Mouse (Mus musculus): ENCODE results near the gene Gls2. TPM values are rescaled to one million over a fixed set of nuclear protein-coding genes. Genes with fewer than 3 reads are reported as not detected.

The Gls2 gene
- polyA plus RNA-seq, 1 experiment: 1.1 TPM

GRCm38 (mm10) chr10:128225064-128225463 lies 30.8 kb downstream of the Gls2 start:
- Histone ChIP-seq H3ac (ENCODE audit: control insufficient read depth, insufficient read length) (no peak overlapping the region), H3K79me2 (ENCODE audit: control insufficient read depth, insufficient read depth) (no peaks in the 10 kb centered on the region), H3K4me3 (no peak overlapping the region), H3K27me3 (ENCODE audit: control insufficient read depth, insufficient read depth, insufficient read length) (no peaks in the 10 kb centered on the region), H3K4me2 (ENCODE audit: low read depth) (no peak overlapping the region), H3K36me3 (ENCODE audit: control insufficient read depth, insufficient read depth) (no peaks in the 10 kb centered on the region)
- TF ChIP-seq SRF (IDR thresholded peaks at IDR 0.05; ENCODE audit: control insufficient read depth, insufficient read length, low read depth) (no peak), MYOG (IDR thresholded peaks at IDR 0.05; ENCODE audit: control insufficient read depth in 1 of 3, insufficient read depth in 1 of 3, insufficient read length in 2 of 3, low read depth in 2 of 3) (no peak), REST (IDR thresholded peaks at IDR 0.05; ENCODE audit: insufficient read depth, insufficient read length) (no peak), E2F4 (IDR thresholded peaks at IDR 0.05; ENCODE audit: insufficient read depth) (no peak), POLR2A (IDR thresholded peaks at IDR 0.05; ENCODE audit: insufficient read length, low read depth) (no peak), USF1 (IDR thresholded peaks at IDR 0.05; ENCODE audit: low read depth) (no peak)

- TF ChIP-seq CEBPB (IDR thresholded peaks at IDR 0.05; ENCODE audit: insufficient read depth, poor library complexity, severe bottlenecking) (no peak), TCF3 (IDR thresholded peaks at IDR 0.05; ENCODE audit: insufficient read length, low read depth) (no peak), USF1 (IDR thresholded peaks at IDR 0.05; ENCODE audit: low read depth) (no peak), REST (IDR thresholded peaks at IDR 0.05; ENCODE audit: insufficient read depth, insufficient read length) (no peak), TCF12 (IDR thresholded peaks at IDR 0.05; ENCODE audit: insufficient read depth, poor library complexity, severe bottlenecking) (no peak), E2F4 (IDR thresholded peaks at IDR 0.05; ENCODE audit: insufficient read depth) (no peak), SRF (IDR thresholded peaks at IDR 0.05; ENCODE audit: control insufficient read depth, insufficient read length, low read depth) (no peak), MAX (IDR thresholded peaks at IDR 0.05; ENCODE audit: low read depth) (no peak), POLR2A (IDR thresholded peaks at IDR 0.05; ENCODE audit: insufficient read length, low read depth) (no peak), MYOG (IDR thresholded peaks at IDR 0.05; ENCODE audit: control insufficient read depth in 1 of 3, insufficient read depth in 1 of 3, insufficient read length in 2 of 3, low read depth in 2 of 3) (no peak), POLR2AphosphoS2 (IDR thresholded peaks at IDR 0.05; ENCODE audit: insufficient read length, low read depth) (no peak), MYOD1 (IDR thresholded peaks at IDR 0.05; ENCODE audit: control insufficient read depth in 1 of 3, insufficient read length in 2 of 3, low read depth in 2 of 3) (no peak)
- no peak within 1 kb of the TSS for H3ac ChIP-seq (ENCODE audit: control insufficient read depth, insufficient read length)
- no peak within 1 kb of the TSS for H3K4me3 ChIP-seq
- no peaks in the 10 kb centered on the region for H3K27me3 ChIP-seq (ENCODE audit: control insufficient read depth, insufficient read depth, insufficient read length)
- no peaks in the 10 kb centered on the region for H3K36me3 ChIP-seq (ENCODE audit: control insufficient read depth, insufficient read depth)
- H3K4me2 ChIP-seq (ENCODE audit: low read depth): no peak within 1 kb of the TSS
- H3K79me2 ChIP-seq (ENCODE audit: control insufficient read depth, insufficient read depth): no peaks in the 10 kb centered on the region
Observed at GRCm38 (mm10) chr10:128225538-128225937, 31.3 kb downstream of the Gls2 start, which contains the start of gene Mip. Mip (plus strand) TSS chr10:128225838.

- no peak overlapping the region for H3K4me3 ChIP-seq
- H3K27me3 ChIP-seq (ENCODE audit: control insufficient read depth, insufficient read depth, insufficient read length): no peaks in the 10 kb centered on the region
- H3ac ChIP-seq (ENCODE audit: control insufficient read depth, insufficient read length): no peak overlapping the region
- H3K4me2 ChIP-seq (ENCODE audit: low read depth): no peak overlapping the region
- TF ChIP-seq USF1 (IDR thresholded peaks at IDR 0.05; ENCODE audit: low read depth): no peak
- TF ChIP-seq POLR2A (IDR thresholded peaks at IDR 0.05; ENCODE audit: insufficient read length, low read depth): no peak
- no peak for TF ChIP-seq E2F4 (IDR thresholded peaks at IDR 0.05; ENCODE audit: insufficient read depth)
- TF ChIP-seq MAX (IDR thresholded peaks at IDR 0.05; ENCODE audit: low read depth): no peak
- no peak for TF ChIP-seq CEBPB (IDR thresholded peaks at IDR 0.05; ENCODE audit: insufficient read depth, poor library complexity, severe bottlenecking)
- TF ChIP-seq SRF (IDR thresholded peaks at IDR 0.05; ENCODE audit: control insufficient read depth, insufficient read length, low read depth): no peak
- no peak for TF ChIP-seq MYOG (IDR thresholded peaks at IDR 0.05; ENCODE audit: control insufficient read depth in 1 of 3, insufficient read depth in 1 of 3, insufficient read length in 2 of 3, low read depth in 2 of 3)
- no peak for TF ChIP-seq REST (IDR thresholded peaks at IDR 0.05; ENCODE audit: insufficient read depth, insufficient read length)
- no peak for TF ChIP-seq TCF3 (IDR thresholded peaks at IDR 0.05; ENCODE audit: insufficient read length, low read depth)
- TF ChIP-seq POLR2AphosphoS2 (IDR thresholded peaks at IDR 0.05; ENCODE audit: insufficient read length, low read depth): no peak
- TF ChIP-seq TCF12 (IDR thresholded peaks at IDR 0.05; ENCODE audit: insufficient read depth, poor library complexity, severe bottlenecking): no peak
- TF ChIP-seq MYOD1 (IDR thresholded peaks at IDR 0.05; ENCODE audit: control insufficient read depth in 1 of 3, insufficient read length in 2 of 3, low read depth in 2 of 3): no peak
- H3K36me3 ChIP-seq (ENCODE audit: control insufficient read depth, insufficient read depth): no peaks in the 10 kb centered on the region
- H3K79me2 ChIP-seq (ENCODE audit: control insufficient read depth, insufficient read depth): no peaks in the 10 kb centered on the region
Observed at GRCm38 (mm10) chr10:128227592-128227991, 33.3 kb downstream of the Gls2 start.

GRCm38 (mm10) chr10:128228009-128228408 lies 33.8 kb downstream of the Gls2 start:
- Histone ChIP-seq H3K79me2 (ENCODE audit: control insufficient read depth, insufficient read depth) (no peaks in the 10 kb centered on the region), H3K4me3 (no peak overlapping the region)
- TF ChIP-seq POLR2A (IDR thresholded peaks at IDR 0.05; ENCODE audit: insufficient read length, low read depth) (no peak), POLR2AphosphoS2 (IDR thresholded peaks at IDR 0.05; ENCODE audit: insufficient read length, low read depth) (no peak), REST (IDR thresholded peaks at IDR 0.05; ENCODE audit: insufficient read depth, insufficient read length) (no peak), E2F4 (IDR thresholded peaks at IDR 0.05; ENCODE audit: insufficient read depth) (no peak), TCF3 (IDR thresholded peaks at IDR 0.05; ENCODE audit: insufficient read length, low read depth) (no peak), SRF (IDR thresholded peaks at IDR 0.05; ENCODE audit: control insufficient read depth, insufficient read length, low read depth) (no peak), MAX (IDR thresholded peaks at IDR 0.05; ENCODE audit: low read depth) (no peak), TCF12 (IDR thresholded peaks at IDR 0.05; ENCODE audit: insufficient read depth, poor library complexity, severe bottlenecking) (no peak), USF1 (IDR thresholded peaks at IDR 0.05; ENCODE audit: low read depth) (no peak), CEBPB (IDR thresholded peaks at IDR 0.05; ENCODE audit: insufficient read depth, poor library complexity, severe bottlenecking) (no peak), MYOD1 (IDR thresholded peaks at IDR 0.05; ENCODE audit: control insufficient read depth in 1 of 3, insufficient read length in 2 of 3, low read depth in 2 of 3) (no peak), MYOG (IDR thresholded peaks at IDR 0.05; ENCODE audit: control insufficient read depth in 1 of 3, insufficient read depth in 1 of 3, insufficient read length in 2 of 3, low read depth in 2 of 3) (no peak)

More at GRCm38 (mm10) chr10:128228009-128228408, 33.8 kb downstream of the Gls2 start:
- Histone ChIP-seq H3K27me3 (ENCODE audit: control insufficient read depth, insufficient read depth, insufficient read length) (no peaks in the 10 kb centered on the region), H3K4me2 (ENCODE audit: low read depth) (no peak overlapping the region), H3ac (ENCODE audit: control insufficient read depth, insufficient read length) (no peak overlapping the region), H3K36me3 (ENCODE audit: control insufficient read depth, insufficient read depth) (no peaks in the 10 kb centered on the region)
